8 mouse cellular contexts compared by ENCODE assay signal in the genomic region with DNA sequence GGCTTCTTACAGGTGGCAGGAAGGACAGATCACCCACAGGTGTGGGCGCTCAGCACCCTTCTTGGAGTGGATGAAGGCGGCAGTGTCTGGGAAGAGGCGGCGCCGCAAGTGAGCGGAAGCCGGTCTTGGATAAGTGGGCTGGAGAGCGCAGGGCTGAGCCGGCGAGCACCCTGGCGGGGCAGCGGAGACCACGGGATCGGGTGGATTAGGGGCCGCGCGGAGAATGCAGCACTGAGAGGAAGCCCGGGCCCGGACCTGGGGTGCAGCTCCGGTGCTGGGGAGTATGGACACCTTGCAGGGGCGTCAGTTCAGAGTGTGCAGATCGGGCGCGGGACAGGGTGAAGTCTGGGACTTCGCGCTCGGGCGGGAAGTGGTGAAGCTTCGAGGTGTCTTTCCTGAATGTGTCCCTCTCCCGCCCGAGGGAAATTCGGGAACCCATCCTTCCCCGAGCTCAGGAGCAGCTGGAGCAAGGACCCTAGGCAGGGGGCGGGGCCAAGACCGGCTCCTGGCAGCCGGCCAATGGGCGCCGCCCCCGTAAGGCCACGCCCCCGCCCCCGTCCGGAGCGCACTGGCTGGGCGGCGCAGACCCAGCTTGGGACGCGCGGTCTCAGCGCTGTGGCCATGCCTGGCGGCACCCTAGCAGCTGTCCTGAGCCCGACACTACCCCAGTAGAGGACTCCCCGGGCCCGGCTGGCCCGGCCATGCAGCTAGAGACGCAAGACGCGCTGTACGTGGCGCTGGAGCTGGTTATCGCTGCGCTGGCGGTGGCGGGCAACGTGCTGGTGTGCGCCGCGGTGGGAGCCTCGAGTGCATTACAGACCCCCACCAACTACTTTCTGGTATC. TPM values are rescaled to one million over a fixed set of nuclear protein-coding genes. Genes with fewer than 3 reads are reported as not detected.
DNase-seq lines count a peak whose midpoint lies in the region; ATAC-seq lines count a peak whose summit lies in the region.

A gene (plus strand): TSS at position 584 of the 844 bp plus-strand sequence.

- H3K9me3 ChIP-seq in forebrain, embryonic 14.5 days (replicated peaks; ENCODE audit: control insufficient read depth, low read length): no peaks in the 10 kb centered on the region

- peak; percentile 91 for ATAC-seq in forebrain, embryonic 14.5 days

- peak within 1 kb of the TSS; percentile 98 for H3K4me2 ChIP-seq in forebrain, embryonic 14.5 days (ENCODE audit: low read length)

- H3K4me1 ChIP-seq in forebrain, embryonic 14.5 days (ENCODE audit: control insufficient read depth, insufficient read depth, low read length): peaks cover 8% of the 10 kb centered on the region; the same call in 1 of the 2 replicates

- peaks cover 30% of the 10 kb centered on the region for H3K27me3 ChIP-seq in forebrain, embryonic 14.5 days (replicated peaks; ENCODE audit: control insufficient read depth, insufficient read depth, low read length)

- WGBS in forebrain, embryonic 14.5 days: under 1% methylated on average over 69 of the region's 69 CpGs

- no peak within 1 kb of the TSS for H3K27ac ChIP-seq in forebrain, embryonic 14.5 days (ENCODE audit: low read depth, low read length)

- peak within 1 kb of the TSS; percentile 58 for H3K4me3 ChIP-seq in forebrain, embryonic 14.5 days (ENCODE audit: low read depth, low read length)

- intact Hi-C loops in heart, postnatal 14 days (cut with DNase I): no loop called here

- peak; percentile 90 for DNase-seq in ES-CJ7 (ENCODE audit: low read depth, low spot score)
- peak; percentile 36 for DNase-seq in c-Kit-positive CD71-positive TER-119-negative erythroid progenitor cells, embryonic 14.5 days (ENCODE audit: low read depth)
- DNase-seq in forebrain, embryonic 14.5 days (ENCODE audit: low spot score): peak; percentile 74
- DNase-seq in heart, postnatal 14 days: peak; percentile 78 to 80
- peak; percentile 58 to 73 for DNase-seq in layer of hippocampus, postnatal 10 days (ENCODE audit: low spot score in 2 of 2)
- peak; percentile 74 for DNase-seq in lung, postnatal 36 days
- peak; percentile 94 for DNase-seq in retina, embryonic 14.5 days (ENCODE audit: low spot score)
- DNase-seq in urinary bladder, adult 2 months (ENCODE audit: low spot score): peak; percentile 79

- peak within 1 kb of the TSS; percentile 57 for H3K9ac ChIP-seq in forebrain, embryonic 14.5 days (ENCODE audit: low read length)

- H3K36me3 ChIP-seq in forebrain, embryonic 14.5 days (ENCODE audit: control insufficient read depth, insufficient read depth, low read length): no peaks in the 10 kb centered on the region

RNA-seq across cellular contexts. Expression of the gene that starts here (rescaled TPM):
- 2.1 and 2.9 TPM in 2 replicates for polyA plus RNA-seq in forebrain, embryonic 14.5 days (2014; fragmentation: Nextera tagmentation; extraction: Ambion mirVana)
- 1 to 10 TPM; 2.6 to 2.7 TPM for total RNA-seq in heart, postnatal 14 days (2021)
- 1 to 10 TPM; 8.6 to 9.0 TPM for total RNA-seq in layer of hippocampus, postnatal 10 days (2021)
- polyA plus RNA-seq in urinary bladder, adult 2 months (2012; rRNA removed): 42.5 and 43.9 TPM in 2 replicates

Comparison
In these comparisons a context has a peak if more than half of its experiments do, and no peak if none do; other contexts are left out.
1. RNA of the gene that starts here (polyA plus RNA-seq): 42.5 to 43.9 TPM in urinary bladder, adult 2 months; 2.1 to 2.9 TPM in forebrain, embryonic 14.5 days; every median in the first group is over 10 times any median in the second.
2. DNase-seq: peak in every context shown above with its lines; median percentile 94 in retina, embryonic 14.5 days; 90 in ES-CJ7; 79 in heart, postnatal 14 days; 79 in urinary bladder, adult 2 months; 74 in forebrain, embryonic 14.5 days; 74 in lung, postnatal 36 days; 66 in layer of hippocampus, postnatal 10 days; 36 in c-Kit-positive CD71-positive TER-119-negative erythroid progenitor cells, embryonic 14.5 days.